Mouse (Mus musculus): Measurements from ENCODE around the gene Skor1. TPM values are rescaled to one million over a fixed set of nuclear protein-coding genes. Genes with fewer than 3 reads are reported as not detected.

Skor1 gene
- total RNA-seq (2023), result not detected

DNA sequence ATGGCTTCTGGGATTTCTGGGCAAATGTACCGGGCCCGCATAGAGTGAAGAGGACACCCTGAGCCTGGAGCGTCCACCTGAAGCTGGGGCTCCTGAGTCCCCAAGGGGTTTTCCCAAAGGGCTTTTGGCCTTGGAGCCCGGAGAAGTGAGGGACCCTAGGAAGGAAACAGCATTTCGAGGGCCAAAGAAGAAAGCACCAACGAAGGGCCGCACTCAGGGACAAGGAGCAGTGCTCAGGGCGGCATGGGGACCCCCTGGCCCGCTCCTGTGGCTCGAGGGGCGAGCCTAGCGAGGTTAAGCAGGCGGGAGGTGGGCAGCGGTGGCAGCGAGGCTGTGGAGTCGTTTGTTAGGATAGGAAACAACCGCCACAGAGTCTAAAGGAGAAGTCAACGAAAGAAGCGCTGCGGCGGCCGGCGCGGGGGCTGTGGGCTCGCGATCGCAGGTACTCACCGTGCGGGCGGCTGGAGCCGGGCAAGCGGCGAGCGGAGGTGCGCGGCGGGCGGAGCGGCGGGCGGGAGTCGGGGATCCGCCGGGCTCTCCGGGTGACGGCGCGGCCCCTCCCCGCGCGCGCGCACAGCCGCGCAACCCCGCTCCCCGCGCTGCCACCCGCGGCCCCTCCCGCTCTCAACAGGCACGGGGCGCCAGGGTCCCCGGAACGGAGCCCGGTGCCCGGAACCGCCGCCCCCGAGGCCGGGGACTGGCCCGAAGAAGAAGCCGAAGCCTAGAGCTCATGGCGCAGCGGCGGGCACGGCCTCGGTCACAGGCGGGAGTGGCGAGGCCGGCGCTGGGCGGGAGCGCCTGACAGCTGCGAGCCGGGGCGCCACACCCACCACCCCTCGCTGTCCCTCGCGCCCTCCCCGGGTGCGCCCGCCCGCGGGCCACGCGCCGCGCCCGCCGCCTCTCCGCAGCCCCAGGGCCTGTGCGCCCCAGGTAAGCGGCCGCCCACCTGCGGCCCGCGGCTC lies at the start of gene Skor1:
Gene Skor1, minus strand, starts transcription at position 552 of the 962 bp plus-strand sequence.

Other genes starting within 250 kb of the Skor1 start
- 100 to 1,000 TPM; 104 to 107 TPM for gene Pias1, start 161.0 kb downstream of the Skor1 start, total RNA-seq (2023)
- 10 to 100 TPM; 31.1 to 36.2 TPM for gene Map2k5, start 228.9 kb upstream of the Skor1 start, total RNA-seq (2023)